Mouse (Mus musculus): ENCODE data around the gene Dnal4.

Gene Dnal4

DNA sequence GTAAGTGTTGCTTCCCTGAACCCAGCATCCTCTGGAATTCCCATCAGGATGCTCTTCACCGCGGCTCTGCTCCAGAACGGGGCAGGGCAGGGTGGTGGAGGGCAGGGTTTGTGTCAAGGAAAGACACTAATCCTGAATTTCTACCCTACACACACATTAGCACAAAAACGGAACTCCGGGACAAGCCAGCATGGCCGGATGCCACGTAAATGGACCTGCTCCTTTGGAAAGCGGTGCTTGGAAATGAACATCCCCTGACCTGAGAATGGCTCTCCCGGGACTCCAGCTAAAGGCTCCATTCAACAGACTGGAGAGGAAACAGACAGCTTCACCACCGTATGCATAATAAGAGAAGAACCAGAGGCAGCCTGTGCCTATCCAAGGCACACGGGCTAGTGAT, 23.1 kb upstream of the Dnal4 start:
- no peak for DNase-seq (ENCODE audit: low read depth, low spot score)

DNA sequence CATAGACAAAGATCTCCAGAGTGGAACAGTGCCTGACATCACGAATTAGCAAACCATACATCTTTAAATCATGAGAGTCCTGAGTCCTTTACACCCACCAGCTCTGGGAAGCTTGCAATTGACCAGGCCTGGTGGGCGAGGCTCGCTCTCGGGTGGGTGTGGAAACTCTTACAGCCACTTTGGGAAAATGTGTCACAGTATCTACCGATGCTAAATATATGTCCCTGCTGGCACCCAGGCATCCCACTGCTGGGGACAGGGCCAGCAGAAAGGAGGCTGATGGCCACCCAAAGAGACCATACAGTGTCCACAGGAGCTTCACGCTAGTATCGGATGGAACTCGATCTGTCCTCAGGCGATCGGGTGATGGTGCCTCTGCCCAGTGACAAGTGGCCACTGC, 20.9 kb upstream of the Dnal4 start:
- DNase-seq (ENCODE audit: low read depth, low spot score), result no peak

DNA sequence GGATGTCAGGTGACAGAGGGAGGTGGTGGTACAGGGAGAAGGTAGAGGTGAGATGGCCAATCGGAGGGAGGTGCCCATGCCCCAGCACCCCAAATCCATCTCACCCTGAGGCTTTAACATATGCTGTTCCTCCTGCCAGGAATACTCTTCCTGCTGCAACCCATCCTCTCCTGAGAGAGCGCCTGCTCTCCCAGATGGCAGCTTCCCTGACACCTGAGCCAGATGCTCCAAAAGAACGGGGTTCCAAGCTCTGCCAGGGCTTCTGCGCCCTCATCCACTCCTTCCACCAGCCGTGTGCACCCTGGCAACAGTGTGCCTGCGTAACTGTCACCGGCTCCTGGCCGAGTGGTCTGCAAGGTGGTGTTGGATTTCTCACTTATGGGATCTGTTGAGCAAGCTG, 20.0 kb upstream of the Dnal4 start:
- DNase-seq (ENCODE audit: low read depth, low spot score), result no peak

DNA sequence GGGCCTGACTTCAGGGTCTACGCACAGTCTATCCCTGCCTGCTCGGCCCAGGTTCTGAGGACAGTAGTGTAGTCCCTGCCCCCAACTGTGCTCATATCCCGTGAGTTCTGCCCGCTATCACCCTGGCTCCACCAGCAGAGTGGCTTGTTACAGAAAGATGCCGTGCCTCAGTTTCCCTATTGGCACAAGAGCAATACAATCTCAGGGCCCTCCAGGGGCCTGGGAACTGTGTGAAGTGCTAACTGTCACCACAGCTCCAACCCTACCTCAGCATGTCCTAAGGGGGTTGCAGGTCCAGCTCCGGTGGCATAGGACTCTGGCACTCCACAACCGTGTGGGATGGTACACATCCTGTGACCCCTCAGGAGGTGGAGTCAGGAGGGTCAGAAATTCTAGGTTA, 19.4 kb upstream of the Dnal4 start:
- no peak for DNase-seq (ENCODE audit: low read depth, low spot score)

DNA sequence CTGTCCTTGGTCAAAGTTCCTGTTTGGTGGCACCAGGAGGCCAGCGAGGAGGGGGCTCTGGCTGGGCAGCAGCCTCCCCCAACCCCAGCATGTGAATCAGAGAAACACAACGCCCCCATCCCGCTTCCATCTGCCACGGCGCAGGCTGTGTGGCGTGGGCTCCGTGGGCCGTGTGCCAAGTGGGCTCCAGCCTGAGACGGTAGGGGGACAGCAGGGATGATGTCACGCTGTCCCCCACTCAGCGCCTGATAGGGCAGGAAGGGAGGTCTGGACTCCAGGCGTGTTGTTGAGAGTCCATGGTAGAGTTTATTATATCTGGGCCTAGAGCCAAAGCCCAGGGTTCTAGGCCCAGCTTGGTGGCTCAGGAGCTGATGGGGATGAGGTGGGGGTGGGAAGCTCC, 18.6 kb upstream of the Dnal4 start:
- no peak for DNase-seq (ENCODE audit: low read depth, low spot score)

DNA sequence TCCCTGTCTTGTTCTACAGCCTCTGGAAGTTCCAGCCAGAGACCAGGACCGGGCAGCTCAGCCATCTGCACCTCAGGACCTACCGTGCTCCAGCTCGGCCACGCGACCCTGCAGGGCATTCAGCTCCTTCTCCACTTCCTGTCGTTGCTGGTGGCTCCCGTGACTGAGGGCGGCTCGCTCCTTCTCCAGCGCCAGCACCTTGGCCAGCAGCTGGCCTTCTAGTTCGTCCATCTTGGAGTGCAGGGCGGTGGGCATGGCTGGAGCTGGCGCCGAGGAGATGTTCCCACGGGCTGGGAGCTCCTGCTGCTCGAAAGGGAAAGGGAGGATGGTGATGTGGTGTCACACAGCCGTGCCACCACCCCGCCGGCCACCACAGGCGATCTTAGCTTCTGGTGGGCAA, 16.5 kb upstream of the Dnal4 start:
- no peak for DNase-seq (ENCODE audit: low read depth, low spot score)

DNA sequence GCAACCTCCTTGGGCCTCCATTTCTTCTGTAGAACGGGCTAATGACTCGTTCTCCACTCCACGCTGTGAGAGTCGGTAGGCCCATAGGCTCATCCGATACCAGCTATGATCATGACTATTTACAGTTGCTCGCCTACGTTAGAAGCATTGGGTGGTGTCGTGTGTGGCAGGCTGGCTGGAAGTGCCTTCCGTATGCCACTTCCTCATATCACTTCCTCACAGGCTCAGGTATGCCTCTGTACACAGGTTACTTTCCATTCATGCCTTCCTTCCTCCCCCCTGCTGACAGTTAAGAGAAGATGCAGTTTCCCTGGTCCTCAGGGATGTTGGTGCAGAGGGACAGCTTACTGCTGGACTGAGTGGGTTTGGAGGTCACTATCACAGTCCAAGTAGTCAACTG, 15.4 kb upstream of the Dnal4 start:
- DNase-seq (ENCODE audit: low read depth, low spot score), result no peak

DNA sequence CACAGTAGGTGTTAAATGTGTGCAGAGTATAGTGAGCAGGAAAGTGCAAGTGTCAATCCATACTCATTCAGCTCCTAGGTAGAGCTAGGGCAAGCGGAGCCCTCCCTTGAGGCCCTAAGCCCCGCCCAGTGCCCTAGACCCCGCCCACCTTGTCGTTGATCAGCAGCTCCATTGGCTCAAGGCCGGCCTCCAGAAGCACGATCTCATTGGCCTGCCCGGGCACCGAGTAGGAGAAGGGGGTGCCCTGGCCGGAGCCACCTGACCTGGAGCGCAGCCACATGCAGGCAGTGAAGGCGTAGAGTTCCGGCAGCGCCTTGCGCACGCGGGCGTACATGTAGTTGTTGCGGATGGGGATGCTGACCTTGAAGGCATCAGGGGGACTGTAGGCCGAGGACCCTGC, 14.8 kb upstream of the Dnal4 start:
- DNase-seq (ENCODE audit: low read depth, low spot score), result no peak

DNA sequence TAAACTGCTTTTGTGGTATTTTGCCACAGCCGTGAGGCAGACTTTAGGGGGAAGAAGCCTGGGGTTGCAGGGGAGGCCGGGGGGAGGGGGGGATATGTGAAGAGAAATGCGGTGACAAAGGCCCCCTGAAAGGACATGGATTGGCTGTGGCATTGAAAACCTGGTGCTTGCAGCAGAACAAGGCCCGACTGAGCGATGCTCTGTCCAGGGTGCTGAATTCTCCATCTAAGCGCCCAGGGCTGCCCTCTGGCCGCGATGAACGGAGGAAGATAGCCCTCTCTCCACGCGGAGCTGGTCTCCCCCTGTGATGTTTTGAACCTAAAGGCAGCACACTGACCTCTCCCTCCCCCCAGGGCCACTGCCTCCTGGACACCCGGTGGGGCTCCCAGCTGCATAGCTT, 13.9 kb upstream of the Dnal4 start:
- peak; percentile 58 for DNase-seq (ENCODE audit: low read depth, low spot score)

DNA sequence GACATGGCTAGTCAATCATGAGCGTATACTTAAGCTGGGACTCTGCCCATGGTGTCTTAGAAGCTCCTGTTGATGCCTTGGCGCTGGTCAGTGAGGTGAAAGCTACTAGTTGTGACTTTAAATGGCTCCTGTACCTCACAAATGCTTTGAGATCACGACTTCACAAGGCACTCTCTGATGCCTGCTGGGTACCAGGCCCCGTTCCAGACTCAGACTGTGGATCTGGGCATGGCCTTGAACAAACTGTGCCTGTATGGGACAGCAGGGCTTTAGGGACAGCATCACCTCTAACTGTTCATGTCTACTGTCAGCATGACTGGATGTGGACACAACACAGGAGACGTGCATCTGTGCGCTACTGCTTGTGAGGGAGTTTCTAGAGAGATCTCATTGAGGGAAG, 13.3 kb upstream of the Dnal4 start:
- DNase-seq (ENCODE audit: low read depth, low spot score), result no peak

DNA sequence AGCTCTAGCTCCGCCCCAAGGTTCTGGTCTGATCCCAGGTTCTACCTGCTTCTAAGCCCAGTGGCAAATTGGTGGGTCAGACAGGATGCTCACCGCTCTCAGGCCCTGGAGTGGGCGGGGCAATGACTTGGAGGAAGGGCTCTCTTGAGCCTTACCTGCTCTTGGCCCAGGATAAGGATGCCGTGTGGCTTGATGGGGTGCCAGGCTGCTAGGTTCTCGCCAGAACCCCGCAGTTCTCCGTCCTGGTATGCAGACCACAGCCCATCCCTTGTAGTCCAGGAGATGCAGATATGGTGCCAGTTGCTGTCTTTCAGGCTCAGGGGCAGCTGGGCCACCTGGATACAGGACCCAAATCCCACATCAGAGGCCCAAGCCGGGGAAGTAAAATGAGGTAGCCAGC, 12.5 kb upstream of the Dnal4 start:
- DNase-seq (ENCODE audit: low read depth, low spot score), result no peak

DNA sequence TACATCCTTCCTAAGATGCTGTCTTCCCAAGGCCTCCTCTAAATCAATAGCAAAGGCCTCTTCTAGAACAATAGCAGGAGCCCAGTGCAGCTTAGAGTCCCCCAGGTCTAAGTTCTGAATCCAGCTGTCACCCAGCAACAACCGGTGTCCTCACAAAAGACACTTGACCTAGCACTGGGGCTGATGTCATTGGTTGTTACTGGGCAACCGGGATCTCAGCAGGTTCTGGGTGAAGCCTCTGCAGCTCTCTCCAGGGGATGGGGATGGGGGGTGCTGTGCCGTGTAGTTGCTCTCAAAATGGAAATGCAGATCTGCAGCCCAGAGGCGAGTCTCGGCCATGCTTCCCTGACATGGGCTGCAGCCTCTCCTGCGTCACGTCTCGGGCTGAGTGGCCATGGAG, 10.2 kb upstream of the Dnal4 start:
- no peak for DNase-seq (ENCODE audit: low read depth, low spot score)

DNA sequence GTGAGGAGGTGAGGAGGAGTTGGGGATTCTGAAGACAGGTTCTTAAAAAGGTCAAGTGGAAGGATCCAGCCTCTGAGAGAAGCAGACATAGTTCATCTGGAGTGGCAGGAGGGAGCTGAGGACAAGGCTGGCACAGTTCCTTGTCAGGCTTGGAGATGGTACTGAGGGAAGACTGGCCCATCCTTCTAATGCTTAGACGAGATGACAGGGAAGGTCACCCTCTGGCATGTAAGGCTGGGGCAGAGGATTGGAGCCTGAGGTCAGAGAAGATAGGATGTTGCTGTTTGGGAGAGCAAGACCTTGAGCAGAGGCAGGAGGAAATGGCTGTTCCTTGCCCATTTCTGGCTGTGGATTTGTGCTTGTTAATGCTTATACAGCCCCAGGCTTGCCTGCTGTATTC, 7.4 kb upstream of the Dnal4 start:
- no peak for DNase-seq (ENCODE audit: low read depth, low spot score)

DNA sequence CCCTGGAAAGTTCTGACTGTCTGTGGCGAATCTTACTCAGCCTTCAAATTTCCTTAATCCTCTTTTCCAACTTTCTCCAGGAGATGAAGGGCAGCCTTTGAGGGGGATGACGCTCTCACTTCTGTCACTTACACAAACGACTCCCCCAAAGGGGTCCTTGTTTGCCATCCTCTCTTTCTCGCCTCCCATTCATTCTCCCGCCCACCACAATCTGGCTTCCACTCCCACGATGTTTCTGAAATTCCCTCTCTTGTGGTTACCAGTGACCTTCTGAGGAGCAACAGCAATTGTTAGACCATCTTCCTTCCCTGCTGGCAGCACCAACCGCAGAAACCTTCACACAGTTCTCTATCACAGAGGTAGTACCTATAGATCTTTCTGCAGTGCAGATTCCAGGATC, 2.0 kb downstream of the Dnal4 start:
- no peak for DNase-seq (ENCODE audit: low read depth, low spot score)

DNA sequence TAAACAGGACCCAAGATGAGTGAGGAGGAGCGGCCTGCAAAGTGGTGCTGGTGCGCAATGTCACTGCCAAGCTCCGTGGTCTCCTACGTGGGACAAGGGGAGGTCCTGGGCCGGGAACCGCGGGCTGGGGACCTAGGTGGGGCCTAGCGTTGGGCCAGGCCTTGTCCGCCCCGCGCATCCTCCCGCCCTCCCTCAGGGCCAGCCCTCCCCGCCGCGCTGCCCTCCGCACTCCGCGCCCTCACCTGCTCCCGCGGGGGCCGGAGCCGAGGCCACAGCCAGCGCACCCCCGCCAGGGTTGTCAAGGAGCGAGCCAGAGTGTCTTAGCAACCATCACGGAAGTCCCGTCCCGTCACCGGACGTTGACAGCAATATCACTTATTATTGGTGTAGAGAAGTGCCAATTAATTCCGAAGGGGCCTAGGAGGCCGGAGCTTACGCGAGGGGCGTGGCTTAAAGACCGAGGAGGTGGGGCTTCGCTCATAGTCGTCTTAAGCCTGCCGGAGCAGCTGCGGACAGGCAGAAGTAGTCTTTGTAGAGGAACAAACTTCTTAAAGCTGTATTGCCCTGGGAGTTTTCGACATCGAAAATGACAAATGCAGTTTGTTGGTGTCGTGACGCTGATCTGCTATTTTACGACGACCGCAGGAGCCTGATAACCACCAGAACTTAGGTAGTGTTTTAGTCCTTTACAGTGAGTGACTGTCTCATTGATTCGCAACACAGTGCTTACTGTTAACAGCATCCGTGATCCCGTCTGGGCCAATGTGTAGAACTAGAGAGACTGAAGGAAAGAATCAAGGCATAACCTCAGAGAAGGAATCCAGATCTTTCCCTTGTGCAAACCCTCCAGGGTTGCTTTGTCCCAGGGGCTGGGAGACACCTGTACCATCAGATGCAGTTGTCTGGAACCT, 3.3 kb downstream of the Dnal4 start:
- peak; percentile 98 for DNase-seq (ENCODE audit: low read depth, low spot score)

DNA sequence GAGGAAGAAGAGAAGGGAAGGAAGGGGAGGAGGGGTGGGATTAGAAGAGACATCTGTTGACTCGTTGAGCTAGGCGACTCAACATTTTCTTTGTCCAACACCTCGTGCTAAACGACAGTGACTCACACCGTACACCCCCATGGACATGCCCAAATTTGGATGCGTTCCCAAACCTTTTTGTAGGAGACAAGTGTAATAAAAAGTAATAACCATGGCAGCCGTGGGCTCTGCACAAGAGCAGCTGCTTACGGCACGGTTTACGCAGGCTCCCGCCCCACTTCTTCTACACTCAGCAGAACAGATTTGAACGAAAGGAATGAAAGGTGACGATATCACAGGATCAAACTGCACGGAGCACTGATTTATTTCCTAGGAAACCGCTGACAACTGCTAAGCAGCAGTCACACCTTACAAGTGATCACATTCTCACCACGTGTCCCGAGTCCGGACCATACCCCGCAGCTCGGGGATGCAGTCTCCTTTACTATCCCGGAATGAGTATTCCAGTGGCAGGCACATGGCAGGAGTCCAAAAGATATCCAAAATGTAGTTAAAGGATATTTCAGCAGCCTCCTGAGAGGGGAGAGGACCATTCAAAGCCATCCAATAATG, 6.9 kb downstream of the Dnal4 start:
- no peak for DNase-seq (ENCODE audit: low read depth, low spot score)

DNA sequence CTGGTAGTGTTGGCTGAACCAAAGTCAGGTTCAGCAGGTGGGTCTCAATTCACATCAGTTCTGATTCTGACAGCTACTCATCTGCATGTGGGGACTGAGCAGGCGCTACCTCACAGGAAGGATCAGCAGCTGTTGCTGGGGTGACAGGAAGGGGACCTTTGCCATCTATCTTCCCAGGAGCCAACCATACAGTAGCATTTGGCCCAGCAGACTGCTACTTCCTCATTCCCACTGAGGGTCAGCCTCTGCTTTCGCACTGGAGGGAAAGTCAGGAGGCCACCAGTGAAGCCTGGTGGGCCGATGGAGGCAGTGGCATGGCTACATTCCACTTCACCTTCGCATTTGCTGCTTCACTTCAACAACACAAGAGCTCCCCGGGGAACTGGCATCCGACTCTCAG, 9.3 kb downstream of the Dnal4 start:
- DNase-seq (ENCODE audit: low read depth, low spot score), result no peak

DNA sequence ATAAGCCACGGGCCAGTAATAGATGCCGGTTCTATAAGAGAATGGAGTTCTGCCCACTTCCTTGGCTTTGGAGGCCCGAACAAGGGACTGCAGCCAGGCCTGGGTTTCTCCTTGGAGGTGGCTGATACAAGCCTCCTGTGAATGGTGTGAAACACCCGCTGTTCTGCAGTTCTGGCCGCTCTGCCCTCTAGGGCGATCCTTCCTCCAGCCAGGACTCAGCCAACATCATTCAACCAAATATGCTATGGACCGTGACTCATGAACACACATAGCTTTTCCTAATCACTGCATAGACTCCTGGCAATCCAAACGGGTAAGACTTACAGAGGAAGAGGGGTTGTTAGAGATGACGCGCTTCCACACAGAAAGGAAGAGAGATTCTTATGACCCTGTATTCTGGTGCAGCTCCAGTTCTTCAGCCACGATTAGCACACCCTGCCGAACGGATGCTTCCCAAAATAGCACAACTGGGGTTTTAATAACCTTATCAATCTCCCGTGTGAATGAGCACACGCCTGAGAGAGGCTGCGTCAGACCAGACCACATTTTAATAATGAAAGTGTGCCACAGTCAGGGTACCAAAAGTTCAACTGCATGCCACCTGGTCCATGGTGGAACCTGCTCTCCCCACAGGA, 10.2 kb downstream of the Dnal4 start:
- no peak for DNase-seq (ENCODE audit: low read depth, low spot score)

DNA sequence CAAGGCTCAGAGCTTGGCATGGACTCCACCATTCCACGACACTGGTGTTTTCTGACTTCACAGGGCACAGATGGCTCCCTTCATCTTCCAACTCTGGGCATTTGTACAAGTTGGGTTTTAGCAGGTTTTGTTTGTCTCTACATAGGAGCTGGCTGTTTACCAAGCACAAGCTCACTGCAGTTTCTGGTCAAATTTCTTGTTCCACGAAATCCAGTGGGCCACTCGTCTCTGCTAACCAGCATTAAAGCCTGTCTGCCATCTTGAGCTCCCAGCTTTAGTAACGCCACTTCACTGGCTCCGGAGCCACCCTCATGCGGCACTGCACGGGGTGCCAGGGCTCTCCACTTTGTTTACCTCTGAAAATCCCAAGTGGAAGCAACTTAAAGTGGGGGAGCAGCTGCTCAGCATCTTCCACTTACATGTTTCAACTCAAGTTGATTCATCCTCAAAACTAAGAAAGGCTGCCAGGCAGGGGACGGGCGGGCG, 11.0 kb downstream of the Dnal4 start:
- DNase-seq (ENCODE audit: low read depth, low spot score), result no peak

DNA sequence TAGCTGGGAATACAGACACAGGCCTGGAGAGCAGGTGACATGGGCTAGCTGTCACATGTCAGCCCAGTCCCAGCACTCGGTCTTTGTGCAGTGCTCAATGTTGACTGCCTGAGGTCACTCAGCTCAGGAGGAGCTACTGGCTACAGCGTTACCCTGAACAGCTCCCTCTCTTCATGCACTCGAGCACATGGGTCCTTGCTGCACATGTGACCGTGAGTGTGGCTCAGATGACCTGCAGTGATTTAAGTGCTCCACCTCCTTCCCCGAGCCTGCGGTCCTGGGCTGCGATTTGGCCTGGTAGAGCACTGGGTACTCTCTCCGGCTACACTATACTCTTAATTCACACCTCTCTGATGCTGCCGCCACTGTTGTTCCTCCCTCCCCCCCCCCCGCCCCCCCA, 11.5 kb downstream of the Dnal4 start:
- no peak for DNase-seq (ENCODE audit: low read depth, low spot score)

DNA sequence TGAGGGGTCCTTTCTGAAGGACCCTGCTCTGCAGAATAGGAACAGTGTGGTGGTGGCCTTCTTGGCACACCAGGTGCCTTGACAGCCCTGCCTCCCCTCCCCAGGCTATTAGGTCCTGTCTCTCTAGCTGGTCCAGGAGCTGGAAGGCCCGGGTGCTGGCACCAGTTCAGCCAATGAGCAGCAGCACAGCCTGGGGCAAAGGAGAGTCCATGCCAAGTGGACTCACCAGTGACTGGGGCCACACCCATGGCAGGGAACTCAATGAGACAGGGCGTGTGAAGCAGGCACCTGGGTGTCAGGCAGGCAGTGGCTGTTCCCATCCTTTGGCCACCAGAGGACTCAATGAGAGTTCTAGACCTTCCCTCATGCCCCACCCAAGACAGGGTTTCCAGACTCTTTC, 12.3 kb downstream of the Dnal4 start:
- no peak for DNase-seq (ENCODE audit: low read depth, low spot score)

DNA sequence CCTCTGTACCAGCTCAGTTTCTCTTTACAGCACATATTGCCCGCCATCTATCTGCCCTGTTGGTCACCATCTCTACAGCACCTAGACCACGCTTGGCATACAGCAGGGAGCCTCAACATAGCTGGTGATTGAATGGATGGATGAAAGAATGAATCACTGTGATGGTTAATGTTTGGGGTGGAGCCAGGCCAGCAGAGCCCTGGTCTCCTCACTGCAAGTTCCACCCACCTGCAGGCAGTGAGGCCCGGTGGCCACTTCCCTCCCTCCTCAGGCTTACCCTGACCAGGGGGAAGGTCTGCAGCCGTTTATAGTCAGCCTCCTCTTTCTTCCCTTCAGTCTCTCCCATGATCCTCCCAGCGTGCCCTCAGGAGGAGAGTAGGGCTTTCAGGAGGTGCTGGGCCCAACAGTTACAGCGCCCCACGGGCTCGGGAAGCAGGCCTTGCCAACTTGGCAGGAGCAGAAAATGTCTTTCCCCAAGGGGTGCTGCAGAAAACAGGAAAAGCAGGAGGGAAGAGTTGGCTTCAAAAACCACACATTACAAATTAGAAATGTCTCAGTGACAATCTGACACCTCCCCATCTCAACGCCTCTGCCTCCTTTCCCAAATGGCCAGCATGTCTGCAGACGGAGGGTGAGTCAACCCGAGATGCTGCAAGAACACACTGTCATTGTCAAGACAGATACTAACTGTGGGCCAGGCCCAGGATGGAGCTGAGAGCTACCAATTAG, 12.9 kb downstream of the Dnal4 start:
- DNase-seq (ENCODE audit: low read depth, low spot score), result no peak
